Mouse (Mus musculus): ENCODE measurements around the gene Kng1. TPM values are rescaled to one million over a fixed set of nuclear protein-coding genes. Genes with fewer than 3 reads are reported as not detected.
"Not testable (repeated sequence)": the region's sequence is repeated elsewhere in the genome, so short reads cannot be mapped to it uniquely, and the experiment has no call there.

Gene Kng1
- polyA plus RNA-seq, 1 experiment: not detected

GRCm38 (mm10) chr16:23046319-23046718 lies 11.3 kb upstream of the Kng1 start:
- no peak overlapping the region for H3K4me2 ChIP-seq (ENCODE audit: low read depth)
- no peak overlapping the region for H3ac ChIP-seq (ENCODE audit: control insufficient read depth, insufficient read length)
- TF ChIP-seq MYOG (IDR thresholded peaks at IDR 0.05; ENCODE audit: control insufficient read depth in 1 of 3, insufficient read depth in 1 of 3, insufficient read length in 2 of 3, low read depth in 2 of 3) (no peak), TCF3 (IDR thresholded peaks at IDR 0.05; ENCODE audit: insufficient read length, low read depth) (no peak), USF1 (IDR thresholded peaks at IDR 0.05; ENCODE audit: low read depth) (no peak), SRF (IDR thresholded peaks at IDR 0.05; ENCODE audit: control insufficient read depth, insufficient read length, low read depth) (no peak), REST (IDR thresholded peaks at IDR 0.05; ENCODE audit: insufficient read depth, insufficient read length) (no peak), MYOD1 (IDR thresholded peaks at IDR 0.05; ENCODE audit: control insufficient read depth in 1 of 3, insufficient read length in 2 of 3, low read depth in 2 of 3) (no peak), TCF12 (IDR thresholded peaks at IDR 0.05; ENCODE audit: insufficient read depth, poor library complexity, severe bottlenecking) (no peak), CEBPB (IDR thresholded peaks at IDR 0.05; ENCODE audit: insufficient read depth, poor library complexity, severe bottlenecking) (no peak), E2F4 (IDR thresholded peaks at IDR 0.05; ENCODE audit: insufficient read depth) (no peak), MAX (IDR thresholded peaks at IDR 0.05; ENCODE audit: low read depth) (no peak), POLR2A (IDR thresholded peaks at IDR 0.05; ENCODE audit: insufficient read length, low read depth) (no peak), POLR2AphosphoS2 (IDR thresholded peaks at IDR 0.05; ENCODE audit: insufficient read length, low read depth) (no peak)
- no peak overlapping the region for H3K4me3 ChIP-seq
- H3K27me3 ChIP-seq (ENCODE audit: control insufficient read depth, insufficient read depth, insufficient read length): peaks cover 6% of the 10 kb centered on the region
- H3K36me3 ChIP-seq (ENCODE audit: control insufficient read depth, insufficient read depth): no peaks in the 10 kb centered on the region
- H3K79me2 ChIP-seq (ENCODE audit: control insufficient read depth, insufficient read depth): no peaks in the 10 kb centered on the region

GRCm38 (mm10) chr16:23059630-23060029 lies 2.0 kb downstream of the Kng1 start:
- not testable (repeated sequence) for H3ac ChIP-seq (ENCODE audit: control insufficient read depth, insufficient read length); H3K79me2 ChIP-seq (ENCODE audit: control insufficient read depth, insufficient read depth)

GRCm38 (mm10) chr16:23060781-23061325 lies 3.2 kb downstream of the Kng1 start:
- H3K36me3 ChIP-seq (ENCODE audit: control insufficient read depth, insufficient read depth): not testable (repeated sequence)

More at GRCm38 (mm10) chr16:23059630-23060029, 2.0 kb downstream of the Kng1 start:
- H3K4me2 ChIP-seq (ENCODE audit: low read depth); H3K36me3 ChIP-seq (ENCODE audit: control insufficient read depth, insufficient read depth); H3K27me3 ChIP-seq (ENCODE audit: control insufficient read depth, insufficient read depth, insufficient read length); H3K4me3 ChIP-seq: not testable (repeated sequence)

GRCm38 (mm10) chr16:23077516-23077915 lies 19.9 kb downstream of the Kng1 start:
- H3K36me3 ChIP-seq (ENCODE audit: control insufficient read depth, insufficient read depth); H3ac ChIP-seq (ENCODE audit: control insufficient read depth, insufficient read length); H3K4me2 ChIP-seq (ENCODE audit: low read depth); H3K4me3 ChIP-seq; H3K79me2 ChIP-seq (ENCODE audit: control insufficient read depth, insufficient read depth): not testable (repeated sequence)
- H3K27me3 ChIP-seq (ENCODE audit: control insufficient read depth, insufficient read depth, insufficient read length): peaks cover 28% of the 10 kb centered on the region

More at GRCm38 (mm10) chr16:23060781-23061325, 3.2 kb downstream of the Kng1 start:
- H3K79me2 ChIP-seq (ENCODE audit: control insufficient read depth, insufficient read depth); H3K4me2 ChIP-seq (ENCODE audit: low read depth); H3ac ChIP-seq (ENCODE audit: control insufficient read depth, insufficient read length); H3K4me3 ChIP-seq; H3K27me3 ChIP-seq (ENCODE audit: control insufficient read depth, insufficient read depth, insufficient read length): not testable (repeated sequence)

- not testable (repeated sequence) for H3K4me2 ChIP-seq (ENCODE audit: low read depth); H3K4me3 ChIP-seq; H3K27me3 ChIP-seq (ENCODE audit: control insufficient read depth, insufficient read depth, insufficient read length); H3K36me3 ChIP-seq (ENCODE audit: control insufficient read depth, insufficient read depth); H3K79me2 ChIP-seq (ENCODE audit: control insufficient read depth, insufficient read depth); H3ac ChIP-seq (ENCODE audit: control insufficient read depth, insufficient read length)
These were observed 29.5 kb downstream of the Kng1 start for GRCm38 (mm10) chr16:23087159-23087558.

- not testable (repeated sequence) for H3ac ChIP-seq (ENCODE audit: control insufficient read depth, insufficient read length); H3K36me3 ChIP-seq (ENCODE audit: control insufficient read depth, insufficient read depth)
These were observed 30.0 kb downstream of the Kng1 start for GRCm38 (mm10) chr16:23087712-23088111.

GRCm38 (mm10) chr16:23088491-23088890 lies 30.8 kb downstream of the Kng1 start:
- not testable (repeated sequence) for H3ac ChIP-seq (ENCODE audit: control insufficient read depth, insufficient read length); H3K79me2 ChIP-seq (ENCODE audit: control insufficient read depth, insufficient read depth); H3K27me3 ChIP-seq (ENCODE audit: control insufficient read depth, insufficient read depth, insufficient read length); H3K36me3 ChIP-seq (ENCODE audit: control insufficient read depth, insufficient read depth); H3K4me3 ChIP-seq; H3K4me2 ChIP-seq (ENCODE audit: low read depth)

More at GRCm38 (mm10) chr16:23087712-23088111, 30.0 kb downstream of the Kng1 start:
- H3K79me2 ChIP-seq (ENCODE audit: control insufficient read depth, insufficient read depth); H3K4me2 ChIP-seq (ENCODE audit: low read depth); H3K4me3 ChIP-seq; H3K27me3 ChIP-seq (ENCODE audit: control insufficient read depth, insufficient read depth, insufficient read length): not testable (repeated sequence)

GRCm38 (mm10) chr16:23091345-23091744 lies 33.7 kb downstream of the Kng1 start:
- not testable (repeated sequence) for H3K27me3 ChIP-seq (ENCODE audit: control insufficient read depth, insufficient read depth, insufficient read length); H3K79me2 ChIP-seq (ENCODE audit: control insufficient read depth, insufficient read depth); H3ac ChIP-seq (ENCODE audit: control insufficient read depth, insufficient read length); H3K4me2 ChIP-seq (ENCODE audit: low read depth); H3K36me3 ChIP-seq (ENCODE audit: control insufficient read depth, insufficient read depth); H3K4me3 ChIP-seq
